Mouse (Mus musculus) heart, postnatal 14 days (tissue): Measurements from ENCODE around the gene Scn7a. TPM values are rescaled to one million over a fixed set of nuclear protein-coding genes. Genes with fewer than 3 reads are reported as not detected.

Experiments used
- DNase-seq, 2 experiments: peaks; one replicate each; pipeline ENCODE4 v3.0.0; 2021 to 2022
- intact Hi-C: fragments of 180-260 bp; cut with DNase I; formaldehyde crosslinking; loops from one replicate; pipeline ENCODE4 v1.15.1; 2025
- total RNA-seq, 2 experiments: library from RNA; stranded (reverse); gene quantifications; 2 replicates each; pipeline ENCODE4 v1.2.3; 2021

The Scn7a gene
- total RNA-seq, 2 experiments from 2014 or later, result 8.5 to 11.9 TPM

DNA sequence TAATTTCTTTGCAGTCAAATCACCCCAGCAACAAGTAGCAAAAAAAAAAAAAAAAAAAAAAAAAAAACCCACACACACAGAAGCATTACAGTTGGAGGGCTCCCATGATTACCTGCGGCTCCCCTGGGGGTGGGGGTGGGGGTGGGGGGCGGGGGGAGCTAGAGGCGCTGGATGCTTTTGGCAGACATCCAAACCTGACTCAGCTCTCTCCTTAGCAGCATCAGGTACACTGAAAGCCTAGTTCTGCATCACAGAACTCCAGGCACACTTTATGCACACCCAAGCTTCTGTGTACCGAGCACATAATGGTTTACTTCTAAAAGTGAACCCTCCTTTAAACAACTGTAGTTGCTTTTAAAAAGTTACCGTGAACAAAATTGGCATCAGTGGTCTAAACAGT is 152.0 kb downstream of the Scn7a start:
- intact Hi-C loops, result no loop called here

More for the DNA sequence above, 152.0 kb downstream of the Scn7a start:
- DNase-seq, result no peak

Other genes starting within 250 kb of the Scn7a start
- under 1 TPM in 1 of 2 experiments, not detected in 1; 0.02 TPM for gene Scn9a, start 150.0 kb downstream of the Scn7a start, total RNA-seq